Mouse (Mus musculus) liver, adult 10 weeks (tissue): ENCODE results near the gene Nxt2. TPM values are rescaled to one million over a fixed set of nuclear protein-coding genes. Genes with fewer than 3 reads are reported as not detected.

ENCODE experiments used
- polyA plus RNA-seq: library from polyadenylated mRNA; stranded (reverse); fragments of 350-450 nt; fragmentation: Illumina TruSeq; extraction: RNeasy Lipid Tissue Mini Kit (QIAGEN cat#74804); gene quantifications from one replicate; pipeline ENCODE4 v1.2.3, GENCODE M21; 2014; ENCODE audit warnings: low read depth, low replicate concordance

The Nxt2 gene
- 93.2 TPM for polyA plus RNA-seq

GRCm38 (mm10) chrX:142226542-142226941 lies at the start of gene Nxt2:
Nxt2 (plus strand) TSS chrX:142226770.

GRCm38 (mm10) chrX:142196831-142197230 lies 29.7 kb upstream of the Nxt2 start, which contains the start of gene Gucy2f:
Gucy2f (minus strand) TSS chrX:142196931.

Other genes starting within 250 kb of the Nxt2 start
- gene Gucy2f, start 29.8 kb upstream of the Nxt2 start, polyA plus RNA-seq, result not detected
- gene Kcne1l, start 79.5 kb downstream of the Nxt2 start, polyA plus RNA-seq, result not detected
- 66.1 TPM for gene Acsl4, start 163.8 kb downstream of the Nxt2 start, polyA plus RNA-seq